Mouse (Mus musculus): ENCODE data around the gene Ninj2.

DNA sequence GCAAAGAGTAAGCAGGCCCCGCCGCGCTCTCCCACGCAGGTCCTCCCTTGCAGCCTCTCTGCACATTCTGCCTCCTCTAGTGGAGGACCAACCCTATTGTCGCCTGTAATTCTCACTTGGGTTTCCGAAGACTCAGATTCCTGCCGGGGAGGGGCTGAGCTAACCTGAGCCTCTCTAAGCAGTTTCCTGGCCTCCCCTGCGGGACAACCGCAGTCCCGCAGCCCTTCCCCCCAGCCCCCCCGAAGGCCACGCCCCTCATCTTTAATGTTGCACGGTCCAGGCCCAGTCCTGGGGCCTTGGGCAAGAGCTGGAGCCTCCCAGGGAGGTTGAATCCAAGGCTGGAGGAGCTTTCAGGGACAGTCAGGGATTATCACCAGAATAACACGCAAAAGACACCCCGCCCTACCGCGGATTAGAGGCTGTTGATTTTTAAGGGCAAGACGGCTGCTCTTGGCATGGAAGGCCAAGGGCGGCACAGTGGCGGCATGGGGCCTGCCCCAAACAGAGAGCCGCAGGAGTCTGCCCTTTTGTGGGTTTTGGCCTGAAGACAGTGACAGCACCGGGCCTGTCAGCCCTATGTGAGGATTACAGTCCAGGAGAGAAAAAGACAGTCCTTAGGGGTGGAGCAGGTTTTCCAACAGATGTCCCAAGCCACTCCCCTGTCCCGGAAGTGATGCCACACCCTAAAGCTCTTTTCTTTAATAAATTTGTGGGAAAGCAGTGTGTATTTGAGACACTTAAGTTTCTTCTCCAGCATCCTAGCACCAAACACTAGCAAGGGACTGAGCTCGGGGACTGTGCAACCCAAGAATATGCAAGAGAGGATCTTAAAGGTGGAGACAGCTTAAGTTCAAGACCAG, 95.5 kb downstream of the Ninj2 start:
- no peak for TF ChIP-seq CTCF (IDR thresholded peaks at IDR 0.05; ENCODE audit: low read depth, low read length)
- no peak for TF ChIP-seq GATA1 (IDR thresholded peaks at IDR 0.05; ENCODE audit: borderline replicate concordance, low read length)
- TF ChIP-seq GATA2 (IDR thresholded peaks at IDR 0.05; ENCODE audit: borderline replicate concordance, low read depth, low read length), result no peak

Measured in G1E (cell line).